In genomic region chr17:36957999-36958743, GRCm38 (mm10) we compare ENCODE assay signal across 8 mouse cellular contexts. TPM values are rescaled to one million over a fixed set of nuclear protein-coding genes. Genes with fewer than 3 reads are reported as not detected.
DNase-seq lines count a peak whose midpoint lies in the region; ATAC-seq lines count a peak whose summit lies in the region.

Gene Znrd1, minus strand, starts transcription at chr17:36958559.
Gene Znrd1as, plus strand, starts transcription at chr17:36958592.

- intact Hi-C loops in left cerebral cortex, postnatal 14 days (cut with DNase I) = loop anchor here (5.0 kb wide), 1 partner anchor 89 kb away; the partner anchor contains the start of gene Gabbr1

- no peaks in the 10 kb centered on the region for H3K27me3 ChIP-seq in intestine, embryonic 14.5 days (replicated peaks; ENCODE audit: control insufficient read depth, insufficient read depth, low read length)

- peak within 1 kb of the TSS; percentile 75 for H3K27ac ChIP-seq in intestine, embryonic 14.5 days (ENCODE audit: low read depth)

- H3K4me3 ChIP-seq in intestine, embryonic 14.5 days (ENCODE audit: low read depth, low read length) = peak within 1 kb of the TSS; percentile 77

- no peaks in the 10 kb centered on the region for H3K9me3 ChIP-seq in intestine, embryonic 14.5 days (ENCODE audit: control insufficient read depth, low read length)

- WGBS in intestine, embryonic 14.5 days = under 1% methylated on average over 46 of the region's 46 CpGs

- peak within 1 kb of the TSS; percentile 67 for H3K9ac ChIP-seq in intestine, embryonic 14.5 days (ENCODE audit: low read length)

- peak; percentile 83 to 88 for DNase-seq in adrenal gland, adult 18-20 months (ENCODE audit: low spot score in 2 of 2)
- peak; percentile 100 for DNase-seq in embryo, embryonic 11 days
- DNase-seq in gastrocnemius, postnatal 25 days = peak; percentile 92
- DNase-seq in intestine, embryonic 14.5 days (ENCODE audit: low spot score) = peak; percentile 97
- peak; percentile 96 to 98 for DNase-seq in left cerebral cortex, postnatal 14 days (ENCODE audit: low spot score in 2 of 2)
- DNase-seq in mesoderm, embryonic 11.5 days (ENCODE audit: low read depth, low spot score) = peak; percentile 98
- peak; percentile 94 to 96 for DNase-seq in right cerebral cortex, postnatal 36 days (ENCODE audit: low spot score in 2 of 2)
- peak; percentile 95 for DNase-seq in yolk sac, embryonic 10.5 days (ENCODE audit: low spot score)

- peaks cover 4% of the 10 kb centered on the region for H3K4me1 ChIP-seq in intestine, embryonic 14.5 days (replicated peaks; ENCODE audit: control insufficient read depth, insufficient read depth, low read length)

- H3K36me3 ChIP-seq in intestine, embryonic 14.5 days (ENCODE audit: control insufficient read depth, insufficient read depth, low read length) = peaks cover 28% of the 10 kb centered on the region; the same call in 1 of the 2 replicates

- H3K4me2 ChIP-seq in intestine, embryonic 14.5 days (ENCODE audit: low read length) = peak within 1 kb of the TSS; percentile 86

- peak; percentile 99 for ATAC-seq in intestine, embryonic 14.5 days (replicated peaks; ENCODE audit: low FRiP score, low TSS enrichment, low read depth)

RNA-seq across cellular contexts. Expression of gene Znrd1, which starts in this region (rescaled TPM):
- 10 to 100 TPM; 45.3 to 50.7 TPM for total RNA-seq in adrenal gland, adult 18-20 months (2021)
- 10 to 100 TPM; 18.0 to 20.6 TPM for total RNA-seq in gastrocnemius, postnatal 25 days (2021)
- polyA plus RNA-seq in intestine, embryonic 14.5 days (2014; fragmentation: Nextera tagmentation; extraction: Ambion mirVana) = 88.7 and 91.2 TPM in 2 replicates
- 10 to 100 TPM; 28.4 to 31.8 TPM for total RNA-seq in left cerebral cortex, postnatal 14 days (2021)

RNA-seq across cellular contexts. Expression of gene Znrd1as, which starts in this region (rescaled TPM):
- 10 to 100 TPM; 12.4 to 13.3 TPM for total RNA-seq in adrenal gland, adult 18-20 months (2021)
- total RNA-seq in gastrocnemius, postnatal 25 days (2021) = 10 to 100 TPM; 13.7 to 15.1 TPM
- 4.9 and 6.6 TPM in 2 replicates for polyA plus RNA-seq in intestine, embryonic 14.5 days (2014; fragmentation: Nextera tagmentation; extraction: Ambion mirVana)
- 1 to 10 TPM; 4.3 to 4.6 TPM for total RNA-seq in left cerebral cortex, postnatal 14 days (2021)

Comparison
In these comparisons a context has a peak if more than half of its experiments do, and no peak if none do; other contexts are left out.
1. Peak in every context shown above with its lines: DNase-seq, ATAC-seq, H3K4me3 ChIP-seq and H3K27ac ChIP-seq.